8 mouse cellular contexts compared by ENCODE assay signal in genomic region chr3:152191791-152192237, GRCm38 (mm10). TPM values are rescaled to one million over a fixed set of nuclear protein-coding genes. Genes with fewer than 3 reads are reported as not detected.
DNase-seq lines count a peak whose midpoint lies in the region; ATAC-seq lines count a peak whose summit lies in the region.

No protein-coding gene starts in this region.

- WGBS in forebrain, embryonic 12.5 days, result 41% methylated on average over 6 of the region's 6 CpGs
- WGBS in hindbrain, embryonic 13.5 days, result 44% methylated on average over 6 of the region's 6 CpGs
- 7% methylated on average over 6 of the region's 6 CpGs for WGBS in liver, embryonic 13.5 days (ENCODE audit: insufficient replicate concordance)

- H3K9me3 ChIP-seq in forebrain, embryonic 12.5 days, result no peaks in the 10 kb centered on the region
- H3K9me3 ChIP-seq in hindbrain, embryonic 13.5 days, result no peaks in the 10 kb centered on the region
- no peaks in the 10 kb centered on the region for H3K9me3 ChIP-seq in liver, embryonic 13.5 days (replicated peaks)

- peaks cover 16% of the 10 kb centered on the region for H3K4me1 ChIP-seq in forebrain, embryonic 12.5 days
- H3K4me1 ChIP-seq in hindbrain, embryonic 13.5 days (replicated peaks), result peaks cover 20% of the 10 kb centered on the region
- peaks cover 42% of the 10 kb centered on the region for H3K4me1 ChIP-seq in liver, embryonic 13.5 days (replicated peaks)

- peak overlapping the region; percentile 32 for H3K4me3 ChIP-seq in forebrain, embryonic 12.5 days (replicated peaks)
- H3K4me3 ChIP-seq in hindbrain, embryonic 13.5 days, result peak overlapping the region; percentile 36
- peak overlapping the region; percentile 79 for H3K4me3 ChIP-seq in liver, embryonic 13.5 days (replicated peaks)

- H3K9ac ChIP-seq in forebrain, embryonic 12.5 days, result 0 out of 2 replicates have a peak overlapping the region, but pooled peaks have one; percentile 21
- H3K9ac ChIP-seq in hindbrain, embryonic 13.5 days, result peak overlapping the region; percentile 61
- peak overlapping the region; percentile 89 for H3K9ac ChIP-seq in liver, embryonic 13.5 days

- peak; percentile 24; the same call in 1 of the 2 replicates for ATAC-seq in forebrain, embryonic 12.5 days (ENCODE audit: low FRiP score)
- ATAC-seq in hindbrain, embryonic 13.5 days (ENCODE audit: low FRiP score), result 0 out of 2 replicates have a peak, but pooled peaks have one; percentile 4
- peak; percentile 61 for ATAC-seq in liver, embryonic 13.5 days (ENCODE audit: low read depth)

- H3K27ac ChIP-seq in forebrain, embryonic 12.5 days, result no peak overlapping the region
- H3K27ac ChIP-seq in hindbrain, embryonic 13.5 days, result 0 out of 2 replicates have a peak overlapping the region, but pooled peaks have one; percentile 3
- H3K27ac ChIP-seq in liver, embryonic 13.5 days, result peak overlapping the region; percentile 79

- DNase-seq in cerebellum, adult 11-12 months, result peak; percentile 27
- DNase-seq in cerebellum, adult 9-10 months, result no peak
- peak; percentile 28 for DNase-seq in adrenal gland, postnatal 25 days
- peak; percentile 17 for DNase-seq in liver, embryonic 13.5 days
- peak; percentile 57 for DNase-seq in naive thymus-derived CD4-positive, alpha-beta T cell, adult 2 months (ENCODE audit: low read depth)
- no peak for DNase-seq in left cerebral cortex, adult 9 months (ENCODE audit: low spot score in 2 of 2)

- H3K27me3 ChIP-seq in forebrain, embryonic 12.5 days, result no peaks in the 10 kb centered on the region
- H3K27me3 ChIP-seq in hindbrain, embryonic 13.5 days, result no peaks in the 10 kb centered on the region
- H3K27me3 ChIP-seq in liver, embryonic 13.5 days, result no peaks in the 10 kb centered on the region

- H3K36me3 ChIP-seq in forebrain, embryonic 12.5 days (replicated peaks), result no peaks in the 10 kb centered on the region
- no peaks in the 10 kb centered on the region for H3K36me3 ChIP-seq in hindbrain, embryonic 13.5 days
- peaks cover 10% of the 10 kb centered on the region for H3K36me3 ChIP-seq in liver, embryonic 13.5 days

- H3K4me2 ChIP-seq in forebrain, embryonic 12.5 days, result peak overlapping the region; percentile 46
- peak overlapping the region; percentile 57 for H3K4me2 ChIP-seq in hindbrain, embryonic 13.5 days
- H3K4me2 ChIP-seq in liver, embryonic 13.5 days, result peak overlapping the region; percentile 75

RNA-seq across cellular contexts. Expression of gene Dnajb4, which starts 18.3 kb away (rescaled TPM):
- total RNA-seq in adrenal gland, postnatal 25 days (2021), result 35.4 and 36.6 TPM in 2 replicates
- 26.6 and 28.7 TPM in 2 replicates for polyA plus RNA-seq in forebrain, embryonic 12.5 days (2016; fragmentation: Nextera tagmentation; extraction: Ambion mirVana)
- polyA plus RNA-seq in hindbrain, embryonic 13.5 days (2015; fragmentation: Nextera tagmentation; extraction: Ambion mirVana), result 37.0 and 37.5 TPM in 2 replicates
- 35.2 and 46.3 TPM in 2 replicates for polyA plus RNA-seq in liver, embryonic 13.5 days (2015; fragmentation: Nextera tagmentation; extraction: Ambion mirVana)

RNA-seq across cellular contexts. Expression of gene Fubp1, which starts 18.4 kb away (rescaled TPM):
- 157 and 210 TPM in 2 replicates for total RNA-seq in adrenal gland, postnatal 25 days (2021)
- polyA plus RNA-seq in forebrain, embryonic 12.5 days (2016; fragmentation: Nextera tagmentation; extraction: Ambion mirVana), result 437 and 443 TPM in 2 replicates
- polyA plus RNA-seq in hindbrain, embryonic 13.5 days (2015; fragmentation: Nextera tagmentation; extraction: Ambion mirVana), result 297 and 299 TPM in 2 replicates
- 99.4 and 128 TPM in 2 replicates for polyA plus RNA-seq in liver, embryonic 13.5 days (2015; fragmentation: Nextera tagmentation; extraction: Ambion mirVana)

RNA-seq across cellular contexts. Expression of gene Gipc2, which starts 25.8 kb away (rescaled TPM):
- total RNA-seq in adrenal gland, postnatal 25 days (2021), result 1.1 TPM in 1 of 2 replicates, not detected in the other
- polyA plus RNA-seq in forebrain, embryonic 12.5 days (2016; fragmentation: Nextera tagmentation; extraction: Ambion mirVana), result 1.4 and 2.1 TPM in 2 replicates
- polyA plus RNA-seq in hindbrain, embryonic 13.5 days (2015; fragmentation: Nextera tagmentation; extraction: Ambion mirVana), result 8.4 and 9.2 TPM in 2 replicates
- 12.3 and 21.0 TPM in 2 replicates for polyA plus RNA-seq in liver, embryonic 13.5 days (2015; fragmentation: Nextera tagmentation; extraction: Ambion mirVana)

Comparison
In these comparisons a context has a peak if more than half of its experiments do, and no peak if none do; other contexts are left out.
1. DNase-seq: peak in cerebellum, adult 11-12 months (single experiment), adrenal gland, postnatal 25 days (single experiment), liver, embryonic 13.5 days (single experiment) and naive thymus-derived CD4-positive, alpha-beta T cell, adult 2 months (single experiment); none in cerebellum, adult 9-10 months (single experiment) and left cerebral cortex, adult 9 months (0 of 2).
2. ATAC-seq: peak in every context shown above with its lines; median percentile 61 in liver, embryonic 13.5 days; 24 in forebrain, embryonic 12.5 days; 4 in hindbrain, embryonic 13.5 days.
3. H3K9ac ChIP-seq: peak in every context shown above with its lines; median percentile 89 in liver, embryonic 13.5 days; 61 in hindbrain, embryonic 13.5 days; 21 in forebrain, embryonic 12.5 days.
4. Peak in every context shown above with its lines, with median percentiles within 50 percentile points of each other: H3K4me2 ChIP-seq and H3K4me3 ChIP-seq.